Mouse (Mus musculus): ENCODE results near the gene Rsrc1.

Rsrc1 gene

DNA sequence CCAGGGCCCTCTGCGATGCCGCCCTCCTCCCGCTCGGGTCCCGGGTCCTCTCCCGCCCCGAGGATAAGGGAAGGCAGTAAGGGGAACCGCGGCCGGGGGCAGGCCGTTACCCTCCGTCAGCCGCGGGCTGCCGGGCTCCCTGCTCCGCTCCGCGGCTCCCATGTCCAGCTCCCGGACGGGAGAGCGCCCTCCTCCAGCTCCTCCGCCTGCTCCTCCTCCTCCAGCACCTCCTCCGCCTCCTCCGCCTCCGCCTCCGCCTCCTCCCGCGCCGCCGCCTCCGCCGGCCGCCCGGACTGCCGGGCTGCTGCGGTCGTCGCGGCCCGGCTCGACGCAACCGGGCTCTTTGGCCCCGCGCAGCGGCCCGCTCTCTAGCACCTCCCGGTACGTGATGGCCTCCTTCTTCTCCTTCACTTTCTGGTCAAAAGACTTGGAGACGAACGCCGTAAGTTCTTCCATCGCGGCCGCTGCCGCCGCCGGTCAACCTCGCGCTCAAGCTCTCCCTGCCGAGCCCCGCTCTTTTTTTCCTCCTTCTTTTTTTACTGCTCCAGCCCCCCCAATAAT is at the start of gene Rsrc1:
TSS of gene Rsrc1 (plus strand) at position 290 of the 561 bp plus-strand sequence.
- DNase-seq: peak; percentile 72

DNA sequence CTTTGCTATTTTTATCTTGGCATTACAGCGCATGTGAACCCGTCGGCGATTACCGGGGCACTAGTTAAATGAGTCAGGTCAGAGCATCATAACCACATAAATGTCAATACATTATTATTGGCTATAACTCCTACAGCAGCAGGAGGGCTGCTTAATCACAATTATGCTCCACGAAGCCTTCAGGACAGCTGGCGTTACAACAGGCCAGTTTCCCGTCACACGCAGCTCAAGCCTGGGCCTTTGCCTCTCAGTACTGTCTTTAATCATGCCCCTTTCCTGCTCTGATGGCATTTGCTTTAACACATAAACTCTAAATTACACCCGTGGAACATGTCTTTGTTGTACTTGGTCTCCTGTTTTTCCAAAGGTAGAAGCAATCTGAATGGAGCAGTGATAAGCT is 41.5 kb upstream of the Rsrc1 start:
- peak; percentile 39 for DNase-seq

DNA sequence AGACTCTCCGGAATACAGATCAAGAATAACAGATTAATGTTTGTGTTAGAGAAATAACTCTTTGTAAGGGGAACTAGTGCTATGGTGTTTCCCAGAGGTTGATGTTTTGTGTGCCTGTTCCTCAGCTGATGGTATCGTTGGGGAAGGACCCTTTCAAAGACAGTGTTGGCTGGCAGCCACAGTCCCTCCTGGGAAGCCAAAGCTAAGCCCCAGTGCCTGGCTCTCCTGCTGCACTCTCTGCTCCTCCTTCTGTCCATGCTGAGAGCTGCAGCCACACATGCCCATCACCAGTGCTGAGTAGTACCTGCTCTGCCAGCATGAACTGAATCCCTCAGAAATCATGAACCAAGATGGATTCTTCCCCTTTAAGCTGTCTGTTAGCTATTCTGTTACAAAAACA is 26.1 kb upstream of the Rsrc1 start:
- DNase-seq: no peak

DNA sequence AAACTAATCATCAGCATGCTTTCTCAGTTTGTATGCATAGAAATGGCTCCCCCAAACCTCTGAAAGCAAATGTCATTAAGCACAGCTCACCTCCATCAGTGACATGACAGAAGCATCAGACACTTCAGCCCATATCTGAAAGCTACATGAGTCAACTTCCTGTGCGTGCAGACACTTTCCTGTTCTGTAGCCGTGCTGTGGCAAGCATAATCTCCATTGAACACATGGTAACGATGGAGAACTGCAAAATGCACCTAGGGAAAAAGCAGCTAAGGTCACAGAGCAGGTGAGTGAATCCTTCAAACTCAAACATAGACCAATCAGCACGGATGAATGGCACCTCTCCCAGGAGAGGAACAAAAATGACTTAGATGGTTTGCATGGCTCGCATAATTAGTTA is 21.2 kb upstream of the Rsrc1 start:
- no peak for DNase-seq

DNA sequence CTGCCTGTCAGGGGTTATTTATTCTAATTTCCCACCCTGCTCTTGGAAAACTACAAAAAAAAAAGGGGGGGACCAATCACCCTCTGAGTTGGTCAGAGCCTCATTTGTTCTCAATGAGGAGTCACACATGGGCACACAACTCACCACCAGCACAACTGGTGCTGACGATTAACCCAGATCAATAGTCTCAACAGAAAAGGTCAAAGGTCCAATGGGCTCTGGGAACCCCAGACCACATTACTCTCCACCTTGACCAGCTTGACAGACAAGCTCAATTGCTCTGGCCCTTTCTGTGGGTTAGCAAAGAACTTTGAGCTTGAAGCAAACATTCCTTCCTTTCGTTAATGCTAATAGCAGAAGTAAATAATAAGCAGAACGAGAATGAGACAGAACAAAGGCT is 16.3 kb upstream of the Rsrc1 start:
- DNase-seq: peak; percentile 17

DNA sequence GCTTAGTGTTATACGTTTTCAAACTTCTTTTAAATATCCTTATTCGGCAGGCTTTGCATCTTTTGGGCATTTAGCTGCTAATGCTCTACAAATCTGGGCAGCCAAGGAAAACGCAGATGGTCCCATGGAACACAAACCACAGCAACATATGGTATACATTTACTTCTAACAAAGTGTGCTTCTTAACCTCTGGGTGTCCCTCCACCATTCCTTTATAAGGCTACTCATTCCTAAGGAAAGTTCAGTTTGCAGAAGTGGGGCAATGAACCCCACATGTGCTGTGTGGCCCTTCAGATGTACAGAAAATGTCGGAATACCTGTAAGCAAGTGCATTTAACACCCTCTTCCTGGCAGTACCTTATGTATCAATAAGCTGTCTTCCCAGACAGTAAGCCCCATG is 13.7 kb upstream of the Rsrc1 start:
- DNase-seq: peak; percentile 44

DNA sequence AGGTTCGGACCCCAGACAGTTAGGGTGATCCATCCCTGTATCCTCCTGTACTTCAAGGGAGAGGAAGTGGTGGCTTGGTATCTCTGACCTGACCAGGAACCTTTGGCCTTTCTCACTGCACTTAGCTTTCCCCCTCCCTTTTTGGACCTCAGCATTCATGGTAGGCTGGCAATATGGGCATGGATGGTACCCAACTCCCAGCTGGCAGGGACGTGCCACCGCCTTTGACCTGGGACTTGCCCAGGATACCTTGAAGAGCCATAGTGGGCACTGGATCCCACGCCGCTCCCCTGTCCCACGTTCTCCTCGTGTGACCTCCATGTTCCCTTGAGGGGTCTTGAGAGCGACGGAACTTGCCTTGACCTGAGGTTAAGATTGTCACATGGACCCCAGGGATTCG is 10.9 kb upstream of the Rsrc1 start:
- DNase-seq: no peak

DNA sequence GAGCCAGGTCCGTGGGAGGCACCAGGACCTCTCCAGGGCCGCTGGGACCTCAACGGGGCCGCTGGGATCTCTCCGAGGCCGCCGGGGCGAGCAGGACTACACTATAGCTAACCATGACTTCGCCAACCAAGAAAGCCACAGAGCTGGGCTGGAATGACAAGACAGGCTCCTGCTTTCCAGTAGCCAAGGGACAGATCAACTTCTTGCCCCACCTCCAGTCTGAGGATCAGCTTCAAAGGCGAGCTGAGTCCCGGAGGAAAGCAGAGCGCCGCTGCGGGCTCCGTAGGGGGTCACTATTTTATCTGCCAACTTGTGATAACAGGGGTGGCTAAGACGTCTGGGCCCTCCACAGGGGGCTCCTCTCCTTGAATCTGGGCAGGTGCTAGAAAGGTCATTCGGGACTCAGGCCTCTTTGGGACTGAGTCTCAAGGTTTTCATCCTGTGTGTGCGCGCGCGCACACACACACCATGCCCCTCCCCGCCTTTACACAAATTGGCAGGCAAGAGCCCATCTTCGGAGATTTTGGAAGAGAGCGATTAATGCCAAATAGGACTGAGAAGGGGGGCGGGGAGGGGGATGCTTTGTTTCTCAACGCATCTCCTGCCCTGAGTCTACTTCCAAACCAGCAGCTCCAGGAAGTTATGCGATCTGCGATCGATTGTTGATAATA is 10.4 kb upstream of the Rsrc1 start:
- DNase-seq: peak; percentile 52

DNA sequence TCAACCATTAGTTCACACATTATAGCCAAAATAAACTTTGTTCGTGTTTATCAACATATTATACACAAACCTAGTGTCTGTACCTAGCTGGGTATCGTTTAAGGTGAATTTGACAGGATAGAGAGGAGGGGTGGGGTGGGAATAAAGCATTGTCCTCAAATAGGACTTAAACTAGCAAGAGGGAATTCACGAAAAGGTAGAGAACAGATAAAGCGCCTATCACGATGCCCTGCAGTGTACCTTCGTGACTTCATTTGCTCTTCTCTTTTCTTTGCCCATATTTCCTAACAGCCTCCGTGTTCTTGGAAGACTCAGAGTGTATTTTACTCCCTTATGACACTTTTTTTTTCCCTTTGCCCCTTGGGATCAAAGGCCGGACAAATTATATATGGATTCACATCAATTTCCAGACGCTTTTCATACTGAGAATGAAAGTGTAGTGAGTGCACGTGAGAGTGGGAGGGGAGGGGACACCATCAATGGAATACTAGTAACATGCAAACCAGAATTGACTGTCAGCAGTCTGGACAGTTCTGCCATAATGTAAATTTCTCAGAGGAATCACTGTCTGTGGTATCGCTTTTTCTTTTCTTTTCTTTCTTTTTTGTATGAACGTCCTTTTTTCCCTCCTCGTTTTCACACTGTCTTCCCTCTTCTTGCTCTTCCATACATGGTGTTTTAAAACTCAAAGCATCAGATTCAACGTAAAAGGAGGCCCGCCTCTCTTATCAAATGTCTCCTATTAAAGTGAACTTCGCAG is 8.8 kb upstream of the Rsrc1 start:
- DNase-seq: peak; percentile 25

DNA sequence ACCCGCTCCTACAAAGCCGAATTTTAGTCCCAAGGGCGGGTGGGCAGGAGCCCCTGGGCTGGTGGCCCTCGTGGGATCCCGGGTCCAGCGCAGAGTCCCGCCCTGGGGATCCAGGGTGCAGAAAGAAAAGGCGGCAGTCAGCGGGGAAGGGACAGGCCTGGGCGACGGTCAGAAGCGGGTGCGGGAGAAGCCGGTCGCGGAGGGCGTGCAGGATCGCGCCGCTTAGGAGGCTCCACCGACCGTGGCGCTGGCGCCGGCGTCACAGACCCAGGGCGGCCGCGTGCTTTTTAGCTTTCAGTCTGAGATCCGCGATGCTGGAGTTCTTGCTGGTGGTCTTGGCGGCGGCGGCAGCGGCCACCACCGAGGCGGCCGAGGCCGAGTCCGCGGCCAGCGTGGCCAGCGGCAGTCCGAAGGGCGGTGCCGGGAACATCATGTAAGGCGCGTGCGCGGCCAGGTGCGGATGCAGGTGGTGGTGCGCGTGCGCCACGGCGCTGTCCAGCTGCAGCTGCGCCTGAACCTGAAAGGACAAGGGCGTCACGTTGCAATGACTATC is 7.7 kb upstream of the Rsrc1 start:
- DNase-seq: peak; percentile 85

DNA sequence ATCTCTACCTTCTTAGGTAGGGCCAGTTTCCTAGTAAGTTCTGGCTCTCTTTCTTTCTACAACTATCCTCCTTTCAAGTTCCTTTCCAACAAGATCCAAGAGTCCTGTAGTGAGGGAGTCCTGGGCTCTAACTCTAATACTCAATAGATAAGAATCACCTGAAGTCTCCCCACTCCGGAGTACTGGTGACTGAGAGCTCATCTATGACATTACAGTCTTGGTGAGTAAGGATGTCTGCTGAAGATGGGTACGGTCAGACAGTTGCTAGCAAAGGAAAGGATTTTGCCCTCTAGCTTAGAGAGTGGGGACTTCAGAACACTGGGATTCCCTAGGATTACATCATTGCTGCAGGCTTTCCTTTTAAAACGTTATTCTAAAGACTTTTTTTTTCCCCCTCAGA is 6.7 kb upstream of the Rsrc1 start:
- DNase-seq: no peak

DNA sequence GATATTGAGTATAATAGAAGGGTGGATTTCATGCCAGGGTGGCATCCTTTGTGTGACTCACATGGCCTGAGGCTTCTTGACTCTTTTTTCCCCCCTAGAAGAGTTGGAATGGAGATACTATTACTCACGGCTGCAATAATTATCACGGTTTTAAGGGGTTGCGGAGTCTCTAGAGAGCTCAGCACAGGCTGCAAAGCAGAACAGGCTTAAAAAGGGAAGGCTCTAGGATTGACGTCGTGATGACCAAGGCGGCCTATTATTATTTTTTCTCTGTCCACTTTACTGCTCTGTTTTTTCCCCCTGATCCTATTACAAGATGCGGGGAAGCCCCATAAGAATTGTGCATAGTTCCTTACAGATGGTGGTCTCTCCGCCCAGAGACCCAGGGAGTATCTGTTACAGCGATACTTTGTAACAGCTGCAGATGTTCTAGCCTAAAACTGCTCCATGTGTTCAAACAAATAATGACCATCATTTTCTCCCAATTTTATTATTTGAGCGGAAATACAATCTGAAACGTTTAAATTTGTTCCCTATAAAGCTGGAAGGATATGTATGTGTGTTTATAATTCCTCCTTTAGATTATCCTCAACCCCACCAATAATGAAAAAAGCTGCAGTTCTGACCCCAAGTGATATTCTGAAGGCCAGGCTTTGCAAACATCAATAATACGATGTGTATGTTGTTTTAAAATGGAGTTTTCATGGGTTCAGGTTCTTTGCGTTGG is 4.1 kb upstream of the Rsrc1 start:
- peak; percentile 48 for DNase-seq

DNA sequence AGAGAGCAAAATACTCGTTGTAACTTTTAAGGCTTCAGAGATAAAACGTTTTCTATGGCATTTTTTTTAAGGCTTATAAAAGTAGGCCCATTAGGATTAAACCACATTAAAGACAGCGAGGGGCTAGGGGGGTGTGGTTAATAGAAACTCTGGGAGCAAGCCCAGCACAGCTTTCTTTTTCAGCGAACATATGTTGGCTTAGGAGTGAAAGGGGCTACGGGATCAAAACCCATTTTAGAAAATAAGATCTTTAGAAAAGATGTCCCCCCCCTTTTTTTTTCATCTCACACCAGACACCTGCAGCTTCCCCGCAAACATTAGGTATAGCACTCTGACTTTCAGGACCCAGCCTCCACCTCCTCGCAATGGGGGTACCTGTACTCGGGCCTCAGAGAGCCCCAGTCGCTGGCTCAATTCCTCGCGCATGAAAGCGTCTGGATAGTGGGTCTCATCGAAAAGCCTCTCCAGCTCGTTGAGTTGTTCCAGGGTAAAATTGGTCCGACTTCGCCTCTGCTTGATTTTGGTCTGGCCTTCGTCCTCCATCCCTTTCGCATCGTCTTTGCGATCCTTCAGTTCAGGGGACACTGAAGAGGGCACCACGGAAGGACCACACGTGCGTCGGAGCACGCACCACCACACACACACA is 3.3 kb upstream of the Rsrc1 start:
- peak; percentile 34 for DNase-seq

DNA sequence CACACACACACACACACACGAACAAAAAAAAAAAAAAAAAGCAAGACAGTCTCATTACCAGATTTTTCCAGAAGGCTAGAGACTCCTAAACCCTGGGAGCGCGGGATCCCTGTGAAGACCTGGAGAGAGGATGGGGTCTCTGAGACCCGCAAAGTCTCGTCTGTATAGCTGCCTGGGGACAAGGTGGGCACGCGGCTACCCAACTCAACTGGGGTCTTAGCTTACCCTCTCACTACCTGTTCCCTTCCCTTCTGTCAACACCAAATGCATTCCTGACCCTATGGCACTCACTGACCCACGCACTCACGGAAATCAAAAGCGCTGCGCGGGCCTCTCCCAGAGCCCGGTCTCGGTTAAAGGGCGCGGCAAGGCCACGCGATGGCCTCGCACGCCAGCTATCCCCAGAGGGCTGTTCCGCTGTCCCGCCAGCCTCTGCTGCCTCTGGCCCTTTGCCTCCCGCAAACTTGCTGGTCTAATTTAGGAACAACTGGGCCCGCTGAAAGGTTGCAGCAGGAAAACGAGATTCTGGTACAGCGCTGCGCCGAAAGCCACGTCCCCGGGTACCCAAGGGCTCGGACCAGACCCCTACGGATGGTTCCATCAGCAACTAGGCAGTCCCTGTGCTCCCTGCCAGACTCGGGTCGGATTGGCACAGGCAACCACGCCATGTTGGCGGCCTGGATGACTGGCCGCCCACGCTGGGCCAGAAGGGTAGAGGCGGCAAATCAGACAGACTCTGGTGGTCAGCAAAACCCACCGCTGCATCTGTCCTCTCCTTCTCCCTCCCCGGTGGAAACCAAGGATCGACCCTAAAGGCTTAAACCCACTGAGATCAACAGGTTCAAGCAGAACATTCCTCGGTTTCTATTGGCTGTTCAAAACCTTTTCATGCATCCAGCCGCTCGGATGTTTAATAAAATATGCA is 2.5 kb upstream of the Rsrc1 start:
- DNase-seq: peak; percentile 45

DNA sequence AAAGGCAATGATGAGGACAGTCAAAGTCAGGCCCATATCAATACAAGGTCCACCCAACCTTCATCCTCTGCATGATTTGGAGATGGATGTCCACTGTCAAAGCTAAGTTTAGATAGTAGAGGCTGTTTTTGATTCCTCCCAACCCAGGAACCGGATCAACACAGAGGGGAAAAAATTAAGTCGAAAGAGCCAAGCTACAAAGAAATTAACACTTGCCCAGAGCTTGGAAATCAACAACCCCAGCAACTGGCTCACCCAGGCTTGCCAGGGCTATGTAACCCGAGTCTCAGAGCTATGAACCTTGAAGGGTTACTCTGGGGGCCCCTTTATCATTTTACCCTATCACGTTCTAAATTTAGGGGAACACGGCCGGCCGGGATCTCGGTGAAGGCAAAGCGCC is 1.7 kb upstream of the Rsrc1 start:
- DNase-seq: peak; percentile 11

DNA sequence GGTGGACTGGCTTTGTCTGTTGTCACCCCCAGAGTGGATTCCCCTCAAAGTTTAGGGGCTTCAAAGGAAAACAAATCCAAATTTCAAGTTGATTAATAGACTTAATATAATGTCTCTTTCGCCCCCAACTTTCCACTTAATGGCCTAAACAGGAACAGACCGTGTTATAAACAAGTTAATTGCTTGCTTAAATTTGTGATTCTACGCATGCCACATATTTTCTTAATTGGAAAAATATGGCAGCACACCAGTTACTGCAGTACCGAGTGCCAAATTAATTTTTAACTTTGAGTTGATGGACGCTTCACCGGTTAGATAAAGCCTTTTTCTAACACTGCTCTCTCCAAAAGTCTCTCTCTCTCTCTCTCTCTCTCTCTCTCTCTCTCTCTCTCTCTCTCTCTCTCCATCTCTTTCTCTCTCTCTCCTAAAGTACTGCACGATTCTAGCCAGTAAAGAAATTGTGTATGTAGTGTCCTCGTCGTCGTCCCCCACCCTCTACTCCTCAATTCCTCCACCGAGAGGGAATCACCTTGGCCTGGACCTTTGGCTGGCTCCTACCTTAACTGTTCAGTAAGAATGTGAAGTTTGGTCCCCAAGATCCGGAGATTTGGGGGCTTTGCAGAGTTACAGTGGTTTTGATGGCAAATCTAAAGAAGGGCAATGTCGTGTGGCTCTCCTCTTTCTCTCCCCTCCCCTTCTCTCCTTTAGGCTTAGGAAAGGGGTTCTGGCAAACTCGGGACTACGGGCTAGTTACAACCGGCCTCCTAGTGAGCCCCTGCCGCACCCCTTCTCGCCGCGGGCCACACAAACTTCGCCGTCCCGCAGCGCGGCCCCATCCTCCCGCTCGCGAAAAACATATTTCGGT is 847 bp upstream of the Rsrc1 start:
- peak; percentile 27 for DNase-seq

DNA sequence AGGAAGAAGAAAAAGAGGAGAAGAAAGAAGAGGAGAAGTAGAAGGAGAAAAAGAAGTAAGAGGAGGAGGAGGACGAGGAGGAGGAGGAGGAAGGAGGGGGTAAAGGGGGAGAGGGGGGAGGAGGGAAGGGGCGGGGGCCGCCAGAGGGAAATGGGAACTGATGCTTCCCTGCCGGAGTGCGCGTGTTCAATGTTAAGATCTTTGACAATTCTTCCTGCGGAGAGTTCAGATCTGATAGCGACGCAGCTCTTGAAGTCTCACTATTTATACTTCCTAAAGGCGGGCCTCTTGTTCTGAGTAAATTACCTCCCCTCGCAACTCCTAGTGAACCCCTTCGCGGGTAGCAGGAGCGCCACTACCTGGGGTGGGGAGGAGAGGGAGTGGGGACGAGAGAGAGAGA is 516 bp downstream of the Rsrc1 start, which contains the start of gene Shox2:
TSS of gene Shox2 (minus strand) at position 66 of the 400 bp plus-strand sequence.
- peak; percentile 60 for DNase-seq

DNA sequence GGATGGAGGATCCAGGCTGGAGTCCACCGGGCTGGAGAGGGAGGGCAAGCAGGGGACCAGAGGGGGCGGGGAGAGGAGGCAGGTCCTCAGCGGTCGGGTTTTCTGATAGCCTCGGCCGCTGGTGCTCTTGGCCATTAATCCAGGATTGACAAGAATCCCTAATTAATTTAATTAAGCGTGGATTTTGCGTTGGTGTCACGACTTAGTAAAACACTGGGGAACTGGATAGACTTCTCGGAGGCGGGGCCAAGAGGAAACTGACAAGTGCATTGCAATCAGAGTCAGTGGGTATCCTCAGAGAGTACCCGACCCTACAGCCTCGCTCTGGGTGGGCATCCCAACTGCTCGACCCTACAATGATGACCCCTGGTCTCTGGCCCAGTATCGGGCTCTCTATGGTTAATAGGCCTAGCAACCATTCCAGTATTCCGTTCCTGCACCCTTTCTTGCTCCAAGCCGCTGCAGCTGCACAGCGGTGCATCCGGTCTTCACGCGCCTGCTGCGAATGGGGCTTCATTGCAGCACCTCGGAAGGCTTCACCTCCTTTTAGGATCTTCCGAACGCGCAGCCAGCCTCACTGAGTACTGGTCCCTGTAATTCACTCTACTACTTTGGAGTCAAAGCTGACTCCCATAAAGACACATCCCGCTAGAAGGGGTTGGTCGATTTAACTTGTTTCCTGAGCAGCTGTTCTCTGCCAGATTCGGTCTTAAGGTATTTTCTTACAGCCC is 1.2 kb downstream of the Rsrc1 start:
- DNase-seq: peak; percentile 70

DNA sequence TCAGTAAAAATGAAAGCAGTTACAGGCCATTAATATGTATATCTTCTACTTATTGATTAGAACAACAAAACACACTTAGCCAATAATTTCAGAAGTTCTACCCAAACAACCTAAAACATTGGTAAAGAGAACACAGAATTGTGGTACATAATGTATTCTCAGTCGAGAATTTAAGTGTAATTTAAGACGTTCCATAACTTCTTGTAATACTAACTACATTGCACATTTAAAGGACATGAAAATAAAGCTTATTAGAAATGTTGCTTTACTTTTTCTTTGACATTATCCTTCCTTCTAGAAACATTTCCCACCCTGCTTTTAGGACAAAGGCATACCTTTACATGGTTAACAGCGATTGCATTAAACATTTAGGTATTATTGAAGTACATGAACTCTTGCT is 2.3 kb downstream of the Rsrc1 start:
- DNase-seq: no peak
